Mouse (Mus musculus) forebrain, embryonic 11.5 days (tissue): ENCODE results near the gene Alox5. TPM values are rescaled to one million over a fixed set of nuclear protein-coding genes. Genes with fewer than 3 reads are reported as not detected.
"Not testable (repeated sequence)": the region's sequence is repeated elsewhere in the genome, so short reads cannot be mapped to it uniquely, and the experiment has no call there.

ENCODE experiments used
- ATAC-seq: fragments of 200-750 bp; cut with Nextera tagmentation; replicated peaks from 2 replicates; pipeline ENCODE4 v1.8.0; 2017; ENCODE audit warnings: moderate TSS enrichment; ENCODE audit not compliant: low FRiP score
- DNase-seq: peaks from one replicate; pipeline ENCODE4 v3.0.0-alpha.2; 2017; ENCODE audit warnings: low spot score
- H3K27ac ChIP-seq: fragments of 300-500 bp; sonication (generic); 2 replicates; pipeline ENCODE4 v1.5.1; 2014; ENCODE audit warnings: low read depth, low read length
- H3K27me3 ChIP-seq: fragments of 300-500 bp; sonication (generic); 2 replicates; pipeline ENCODE4 v1.6.1; 2014; ENCODE audit warnings: mild to moderate bottlenecking, low read length, mixed read lengths; ENCODE audit not compliant: control insufficient read depth, insufficient read depth
- H3K36me3 ChIP-seq: fragments of 300-500 bp; sonication (generic); 2 replicates; pipeline ENCODE4 v1.6.1; 2014; ENCODE audit warnings: mild to moderate bottlenecking, low read length, moderate library complexity, mixed read lengths; ENCODE audit not compliant: control insufficient read depth, insufficient read depth
- H3K4me1 ChIP-seq: fragments of 300-500 bp; sonication (generic); replicated peaks from 2 replicates; pipeline ENCODE4 v1.6.1; 2014; ENCODE audit warnings: low read length, mixed read lengths; ENCODE audit not compliant: control insufficient read depth, insufficient read depth
- H3K4me2 ChIP-seq: fragments of 300-500 bp; sonication (generic); 2 replicates; pipeline ENCODE4 v1.6.1; 2014; ENCODE audit warnings: low read depth, mild to moderate bottlenecking, low read length, moderate library complexity, mixed read lengths; ENCODE audit not compliant: severe bottlenecking
- H3K4me3 ChIP-seq: fragments of 300-500 bp; sonication (generic); 2 replicates; pipeline ENCODE4 v1.5.1; 2014; ENCODE audit warnings: low read depth, low read length
- H3K9ac ChIP-seq: fragments of 300-500 bp; sonication (generic); 2 replicates; pipeline ENCODE4 v1.6.1; 2014; ENCODE audit warnings: low read length
- H3K9me3 ChIP-seq: fragments of 300-500 bp; sonication (generic); 2 replicates; pipeline ENCODE4 v1.6.1; 2016; ENCODE audit warnings: low read length, mixed read lengths; ENCODE audit not compliant: control insufficient read depth
- WGBS: fragments of 180-500 bp; shearing (Covaris S2); extraction: QIAGEN DNeasy Blood & Tissue Kit; methylation state at CpG from one replicate; pipeline ENCODE4 v1.1.7; 2014; 5-methylcytosine and 5-hydroxymethylcytosine counted together
- polyA plus RNA-seq: library from polyadenylated mRNA; unstranded; fragments of >200 nt; fragmentation: Nextera tagmentation; extraction: Ambion mirVana; gene quantifications from 2 replicates; pipeline ENCODE4 v1.2.1, GENCODE M21; 2014

Gene Alox5
- polyA plus RNA-seq = 0.52 and 0.91 TPM in 2 replicates

GRCm38 (mm10) chr6:116460544-116461283 lies at the start of gene Alox5:
Gene Alox5, minus strand, starts transcription at chr6:116461178.
- Histone ChIP-seq H3K4me3 (peak within 1 kb of the TSS; percentile 34), H3K9ac (peak within 1 kb of the TSS; percentile 35; the same call in 1 of the 2 replicates), H3K27me3 (peaks cover 11% of the 10 kb centered on the region; the same call in 1 of the 2 replicates), H3K27ac (no peak within 1 kb of the TSS), H3K36me3 (no peaks in the 10 kb centered on the region), H3K4me1 (peaks cover 6% of the 10 kb centered on the region; the same call in 1 of the 2 replicates), H3K4me2 (peak within 1 kb of the TSS; percentile 74), H3K9me3 (no peaks in the 10 kb centered on the region)
- ATAC-seq (peak; percentile 75), DNase-seq (peak; percentile 68)
- WGBS = 3% methylated on average over 39 of the region's 43 CpGs

- not testable (repeated sequence) for H3K9me3 ChIP-seq, H3K27ac ChIP-seq, H3K27me3 ChIP-seq, H3K4me3 ChIP-seq, DNase-seq, H3K9ac ChIP-seq, H3K4me1 ChIP-seq, H3K36me3 ChIP-seq, H3K4me2 ChIP-seq, ATAC-seq
- 94% methylated on average over 19 of the region's 20 CpGs for WGBS
Observed at GRCm38 (mm10) chr6:116506302-116507003, 45.5 kb upstream of the Alox5 start, which contains the start of gene Olfr212. Gene Olfr212, plus strand, starts transcription at chr6:116506516.

- Histone ChIP-seq H3K27ac (no peak overlapping the region), H3K4me2 (no peak overlapping the region), H3K9me3 (no peaks in the 10 kb centered on the region), H3K4me3 (no peak overlapping the region), H3K27me3 (no peaks in the 10 kb centered on the region), H3K4me1 (no peaks in the 10 kb centered on the region), H3K36me3 (no peaks in the 10 kb centered on the region), H3K9ac (no peak overlapping the region)
- 91% methylated on average over 1 of the region's 1 CpGs for WGBS
- DNase-seq (no peak), ATAC-seq (no peak)
Observed at GRCm38 (mm10) chr6:116495960-116496359, 35.0 kb upstream of the Alox5 start.

- H3K27me3 ChIP-seq = no peaks in the 10 kb centered on the region
- H3K4me2 ChIP-seq = no peak overlapping the region
- 89% methylated on average over 5 of the region's 5 CpGs for WGBS
- H3K9ac ChIP-seq = no peak overlapping the region
- H3K4me1 ChIP-seq = no peaks in the 10 kb centered on the region
- H3K4me3 ChIP-seq = no peak overlapping the region
- H3K9me3 ChIP-seq = no peaks in the 10 kb centered on the region
- H3K36me3 ChIP-seq = no peaks in the 10 kb centered on the region
- H3K27ac ChIP-seq = no peak overlapping the region
- no peak for ATAC-seq
- no peak for DNase-seq
Observed at GRCm38 (mm10) chr6:116493742-116494141, 32.8 kb upstream of the Alox5 start.

- DNase-seq = no peak
- Histone ChIP-seq H3K36me3 (no peaks in the 10 kb centered on the region), H3K27me3 (no peaks in the 10 kb centered on the region), H3K4me3 (no peak within 1 kb of the TSS), H3K4me1 (no peaks in the 10 kb centered on the region), H3K27ac (no peak within 1 kb of the TSS), H3K9me3 (no peaks in the 10 kb centered on the region), H3K4me2 (no peak within 1 kb of the TSS), H3K9ac (no peak within 1 kb of the TSS)
- no peak for ATAC-seq
- 79% methylated on average over 4 of the region's 4 CpGs for WGBS
Observed at GRCm38 (mm10) chr6:116488791-116489190, 27.8 kb upstream of the Alox5 start, which contains the start of gene Olfr211. Gene Olfr211, plus strand, starts transcription at chr6:116489091.

- Histone ChIP-seq H3K27me3 (no peaks in the 10 kb centered on the region), H3K4me2 (no peak overlapping the region), H3K9me3 (no peaks in the 10 kb centered on the region), H3K36me3 (no peaks in the 10 kb centered on the region), H3K9ac (no peak overlapping the region), H3K4me1 (no peaks in the 10 kb centered on the region), H3K4me3 (no peak overlapping the region), H3K27ac (no peak overlapping the region)
- DNase-seq (no peak), ATAC-seq (no peak)
- WGBS = 74% methylated on average over 1 of the region's 1 CpGs
Observed at GRCm38 (mm10) chr6:116486833-116487232, 25.9 kb upstream of the Alox5 start.

- DNase-seq (no peak), ATAC-seq (no peak)
- H3K27me3 ChIP-seq = no peaks in the 10 kb centered on the region
- H3K36me3 ChIP-seq = no peaks in the 10 kb centered on the region
- no peaks in the 10 kb centered on the region for H3K4me1 ChIP-seq
- no peak overlapping the region for H3K4me3 ChIP-seq
- H3K4me2 ChIP-seq = no peak overlapping the region
- no peak overlapping the region for H3K9ac ChIP-seq
- WGBS = 74% methylated on average over 1 of the region's 1 CpGs
- H3K27ac ChIP-seq = no peak overlapping the region
- H3K9me3 ChIP-seq = no peaks in the 10 kb centered on the region
Observed at GRCm38 (mm10) chr6:116485081-116485480, 24.1 kb upstream of the Alox5 start.

- Histone ChIP-seq H3K4me1 (no peaks in the 10 kb centered on the region), H3K27me3 (no peaks in the 10 kb centered on the region), H3K4me2 (no peak overlapping the region), H3K36me3 (no peaks in the 10 kb centered on the region), H3K27ac (no peak overlapping the region), H3K4me3 (no peak overlapping the region), H3K9me3 (no peaks in the 10 kb centered on the region), H3K9ac (no peak overlapping the region)
- WGBS = 44% methylated on average over 3 of the region's 3 CpGs
- DNase-seq (no peak), ATAC-seq (no peak)
Observed at GRCm38 (mm10) chr6:116468081-116468480, 7.1 kb upstream of the Alox5 start.
